Comparison of ENCODE assay signal across 8 mouse cellular contexts in genomic region chr13:109759201-109759600, GRCm38 (mm10).
DNase-seq lines count a peak whose midpoint lies in the region; ATAC-seq and TF ChIP-seq lines count a peak whose summit lies in the region.

No protein-coding gene starts in this region.

- intact Hi-C loops in left cerebral cortex, postnatal 4 days (cut with DNase I) = loop anchor here (5.0 kb wide), 1 partner anchor 142 kb away; no protein-coding TSS in a partner anchor
- intact Hi-C loops in left cerebral cortex, postnatal 36 days (cut with DNase I) = loop anchor here (5.0 kb wide), 2 partner anchors 142 to 532 kb away; no protein-coding TSS in a partner anchor

- 52% methylated on average over 5 of the region's 5 CpGs for WGBS in liver, embryonic 14.5 days (ENCODE audit: insufficient replicate concordance)

- peaks cover 3% of the 10 kb centered on the region; the same call in 1 of the 2 replicates for H3K36me3 ChIP-seq in liver, embryonic 14.5 days (replicated peaks; ENCODE audit: control insufficient read depth, insufficient read depth, low read depth)

- no peak for TF ChIP-seq EP300 in liver, embryonic 14.5 days (IDR thresholded peaks at IDR 0.05; ENCODE audit: low read depth)

- no peak overlapping the region for H3K4me3 ChIP-seq in bone marrow macrophage, adult 2 months (ENCODE audit: insufficient read depth, low read length)
- no peak overlapping the region for H3K4me3 ChIP-seq in liver, embryonic 14.5 days (ENCODE audit: insufficient read depth in 1 of 2, low read depth in 2 of 2, low read length in 2 of 2)

- no peak overlapping the region for H3K9ac ChIP-seq in liver, embryonic 14.5 days (replicated peaks)

- ATAC-seq in liver, embryonic 14.5 days (ENCODE audit: insufficient read depth) = no peak

- TF ChIP-seq POLR2A in bone marrow macrophage, adult 2 months (IDR thresholded peaks at IDR 0.05; ENCODE audit: borderline replicate concordance, low read depth, low read length) = no peak

- peaks cover 3% of the 10 kb centered on the region; the same call in 1 of the 2 replicates for H3K4me1 ChIP-seq in bone marrow macrophage, adult 2 months (ENCODE audit: control insufficient read depth, insufficient read depth, low read length)
- H3K4me1 ChIP-seq in liver, embryonic 14.5 days (replicated peaks; ENCODE audit: control insufficient read depth in 2 of 2, insufficient read depth in 2 of 2, low read length in 1 of 2) = no peaks in the 10 kb centered on the region

- TF ChIP-seq CTCF in bone marrow macrophage, adult 2 months (IDR thresholded peaks at IDR 0.05; ENCODE audit: low read depth, low read length) = peak; percentile 69
- peak; percentile 70 for TF ChIP-seq CTCF in liver, embryonic 14.5 days (IDR thresholded peaks at IDR 0.05; ENCODE audit: low read depth)

- H3K27ac ChIP-seq in bone marrow macrophage, adult 2 months (ENCODE audit: insufficient read depth, low read depth, low read length) = no peak overlapping the region
- no peak overlapping the region for H3K27ac ChIP-seq in liver, embryonic 14.5 days

- DNase-seq in cerebellum, adult 18-20 months = peak; percentile 24 to 32
- DNase-seq in cerebellum, adult 9-11 months = no peak
- DNase-seq in left cerebral cortex, postnatal 4 days = peak; percentile 22
- DNase-seq in left cerebral cortex, adult 9 months (ENCODE audit: low spot score in 2 of 2) = no peak
- no peak for DNase-seq in liver, embryonic 14.5 days (ENCODE audit: low read depth in 3 of 3, low spot score in 3 of 3)
- no peak for DNase-seq in layer of hippocampus, adult 9-10 months (ENCODE audit: low spot score)
- no peak for DNase-seq in left cerebral cortex, postnatal 36 days (ENCODE audit: low spot score in 2 of 2)

- H3K4me2 ChIP-seq in liver, embryonic 14.5 days (ENCODE audit: low read depth) = no peak overlapping the region

- no peaks in the 10 kb centered on the region for H3K27me3 ChIP-seq in liver, embryonic 14.5 days (ENCODE audit: control insufficient read depth, insufficient read depth, low read length)

- H3K9me3 ChIP-seq in liver, embryonic 14.5 days (ENCODE audit: control insufficient read depth, low read length) = no peaks in the 10 kb centered on the region

Comparison
In these comparisons a context has a peak if more than half of its experiments do, and no peak if none do; other contexts are left out.
1. DNase-seq: peak in cerebellum, adult 18-20 months (2 of 2) and left cerebral cortex, postnatal 4 days (single experiment); none in cerebellum, adult 9-11 months (single experiment), left cerebral cortex, adult 9 months (0 of 2), liver, embryonic 14.5 days (0 of 3), layer of hippocampus, adult 9-10 months (single experiment) and left cerebral cortex, postnatal 36 days (0 of 2).